Mouse (Mus musculus): Measurements from ENCODE around the gene Tnc. TPM values are rescaled to one million over a fixed set of nuclear protein-coding genes. Genes with fewer than 3 reads are reported as not detected.

The Tnc gene
- 5.2 and 7.2 TPM in 2 replicates for polyA plus RNA-seq (2015; fragmentation: Nextera tagmentation; extraction: Ambion mirVana)

DNA sequence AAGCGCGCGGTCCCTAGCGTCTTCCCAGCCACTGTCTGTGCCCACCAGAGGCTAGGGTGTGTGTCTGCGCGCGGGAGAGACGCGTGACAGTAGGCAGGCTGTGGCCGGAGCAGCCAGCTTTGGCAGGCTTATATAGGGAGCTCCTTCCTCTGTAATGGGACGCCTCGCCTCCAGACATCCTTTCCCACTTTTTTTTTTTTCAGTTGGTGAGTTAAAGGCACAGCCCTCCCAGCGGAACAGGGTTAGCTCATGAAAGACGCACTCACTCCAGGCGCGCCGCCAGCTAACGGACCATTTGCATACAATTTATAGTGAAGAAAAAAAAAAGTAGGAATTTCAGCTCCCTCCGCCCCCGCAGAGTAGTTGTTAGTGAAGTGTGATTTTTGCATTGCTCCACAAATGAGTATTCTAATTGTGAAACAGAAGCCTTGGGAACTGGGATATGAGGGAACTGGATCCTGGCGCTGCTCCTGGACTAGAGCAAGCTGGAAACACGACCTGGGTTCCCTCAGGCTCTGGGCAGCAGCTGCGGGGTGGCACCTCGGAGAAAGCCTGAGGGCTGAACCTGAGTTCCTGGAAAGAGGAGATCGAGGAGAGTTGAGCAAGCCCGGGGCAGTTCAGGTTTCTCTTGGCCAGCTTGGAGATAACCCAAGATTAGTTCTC, at the start of gene Tnc:
Gene Tnc, minus strand, starts transcription at position 185 of the 663 bp plus-strand sequence.
- Histone ChIP-seq H3K4me2 (peak within 1 kb of the TSS; percentile 65), H3K9ac (peak within 1 kb of the TSS; percentile 47), H3K4me3 (peak within 1 kb of the TSS; percentile 35), H3K27me3 (peaks cover 14% of the 10 kb centered on the region; the same call in 1 of the 2 replicates), H3K36me3 (ENCODE audit: poor library complexity, severe bottlenecking) (no peaks in the 10 kb centered on the region), H3K4me1 (peaks cover 14% of the 10 kb centered on the region), H3K27ac (no peak within 1 kb of the TSS), H3K9me3 (replicated peaks) (no peaks in the 10 kb centered on the region)
- peak; percentile 84 for ATAC-seq
- whole genome bisulfite sequencing: 1% methylated on average over 26 of the region's 26 CpGs

DNA sequence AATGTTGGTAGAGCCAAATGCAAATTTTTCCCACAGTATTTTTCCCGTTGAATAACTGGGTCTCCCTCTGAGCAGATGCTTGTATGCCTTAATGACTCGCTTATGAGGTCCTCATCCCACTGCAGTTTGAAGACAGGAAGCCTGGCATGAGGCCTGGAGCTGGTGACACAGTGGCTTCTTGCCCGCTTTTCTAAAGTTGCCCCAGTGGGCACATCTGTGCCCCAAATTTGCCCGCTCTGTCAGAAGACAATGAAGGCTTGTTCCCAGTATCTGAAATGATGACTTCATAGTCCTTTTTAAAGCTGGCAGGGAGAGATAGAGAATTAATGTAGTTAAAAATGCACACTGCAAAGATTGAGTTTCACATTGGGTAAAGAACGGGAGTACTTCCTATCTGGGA, 47.4 kb upstream of the Tnc start:
- no peak overlapping the region for H3K27ac ChIP-seq
- no peak overlapping the region for H3K4me3 ChIP-seq
- H3K4me1 ChIP-seq: no peaks in the 10 kb centered on the region
- no peaks in the 10 kb centered on the region for H3K27me3 ChIP-seq
- no peak overlapping the region for H3K9ac ChIP-seq
- 0 out of 2 replicates have a peak, but pooled peaks have one; percentile 13 for ATAC-seq
- H3K9me3 ChIP-seq (replicated peaks): no peaks in the 10 kb centered on the region
- WGBS: 86% methylated on average over 5 of the region's 5 CpGs
- no peak overlapping the region for H3K4me2 ChIP-seq
- H3K36me3 ChIP-seq (ENCODE audit: poor library complexity, severe bottlenecking): no peaks in the 10 kb centered on the region

DNA sequence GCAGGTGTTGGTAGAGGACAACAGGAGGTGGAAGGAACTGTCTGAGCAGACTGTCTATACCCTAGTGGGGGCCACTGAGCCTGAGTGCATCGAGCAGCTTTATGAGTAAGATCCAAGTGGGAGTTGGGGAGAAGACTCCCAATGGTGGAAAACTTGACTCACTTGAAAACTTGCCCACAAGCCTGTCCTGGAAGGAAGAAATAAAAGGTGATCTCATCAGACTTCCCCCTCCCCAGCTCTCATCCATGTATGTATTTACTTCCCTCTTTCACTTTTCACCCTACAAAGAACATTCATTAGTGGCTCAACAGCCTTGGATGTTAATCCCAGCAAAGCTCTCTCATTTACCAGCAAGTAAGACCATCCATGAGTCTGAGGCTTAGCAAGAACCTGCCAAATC, 46.0 kb upstream of the Tnc start:
- Histone ChIP-seq H3K36me3 (ENCODE audit: poor library complexity, severe bottlenecking) (no peaks in the 10 kb centered on the region), H3K4me1 (no peaks in the 10 kb centered on the region), H3K9ac (no peak overlapping the region), H3K9me3 (replicated peaks) (no peaks in the 10 kb centered on the region), H3K27me3 (no peaks in the 10 kb centered on the region), H3K27ac (no peak overlapping the region), H3K4me2 (no peak overlapping the region), H3K4me3 (no peak overlapping the region)
- no peak for ATAC-seq
- 79% methylated on average over 1 of the region's 1 CpGs for WGBS

DNA sequence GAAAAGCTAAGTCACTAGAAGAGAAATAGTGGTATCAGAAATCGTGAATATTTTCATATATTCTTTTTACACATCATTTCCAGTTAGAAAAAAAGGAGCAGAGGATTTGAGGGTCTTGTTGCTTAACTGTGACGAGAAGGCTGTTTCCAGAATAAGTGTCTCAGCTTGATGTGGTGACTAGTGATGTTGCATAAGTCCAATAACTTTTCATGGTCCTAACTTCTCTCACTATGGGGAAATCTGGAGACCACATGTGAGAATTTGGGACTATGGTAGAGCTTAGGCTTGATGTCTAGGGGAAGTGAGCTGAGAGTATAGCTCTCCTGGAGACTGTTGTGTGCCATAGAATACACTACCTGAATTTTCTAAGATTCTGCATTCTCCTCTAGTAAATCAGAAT, 42.6 kb upstream of the Tnc start:
- H3K4me2 ChIP-seq: no peak overlapping the region
- H3K27me3 ChIP-seq: no peaks in the 10 kb centered on the region
- no peak overlapping the region for H3K27ac ChIP-seq
- H3K9me3 ChIP-seq (replicated peaks): no peaks in the 10 kb centered on the region
- H3K4me1 ChIP-seq: no peaks in the 10 kb centered on the region
- no peak overlapping the region for H3K9ac ChIP-seq
- WGBS: 83% methylated on average over 2 of the region's 2 CpGs
- no peaks in the 10 kb centered on the region for H3K36me3 ChIP-seq (ENCODE audit: poor library complexity, severe bottlenecking)
- no peak for ATAC-seq
- H3K4me3 ChIP-seq: no peak overlapping the region

DNA sequence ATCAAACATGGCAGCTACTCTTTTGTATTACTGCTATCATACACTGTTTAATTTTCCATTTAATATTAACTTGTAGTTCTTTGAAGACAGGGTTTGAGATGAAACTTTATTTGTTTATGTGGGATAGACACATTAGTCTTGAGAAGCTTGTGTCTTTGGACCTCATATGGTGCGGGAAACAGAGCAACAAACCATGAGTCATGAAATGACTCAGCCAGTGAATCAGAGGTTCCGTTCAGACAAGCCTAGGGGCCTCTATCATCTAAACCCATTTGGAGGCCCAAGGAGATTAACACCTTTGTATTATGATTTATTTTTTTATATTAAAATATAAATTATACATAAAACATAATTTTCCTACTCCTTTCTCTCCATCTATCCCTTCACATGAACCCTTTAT, 40.9 kb upstream of the Tnc start:
- Histone ChIP-seq H3K27ac (no peak overlapping the region), H3K27me3 (no peaks in the 10 kb centered on the region), H3K36me3 (ENCODE audit: poor library complexity, severe bottlenecking) (no peaks in the 10 kb centered on the region), H3K4me1 (no peaks in the 10 kb centered on the region), H3K4me3 (no peak overlapping the region), H3K4me2 (no peak overlapping the region), H3K9me3 (replicated peaks) (no peaks in the 10 kb centered on the region), H3K9ac (no peak overlapping the region)
- WGBS: 90% methylated on average over 2 of the region's 2 CpGs
- no peak for ATAC-seq

DNA sequence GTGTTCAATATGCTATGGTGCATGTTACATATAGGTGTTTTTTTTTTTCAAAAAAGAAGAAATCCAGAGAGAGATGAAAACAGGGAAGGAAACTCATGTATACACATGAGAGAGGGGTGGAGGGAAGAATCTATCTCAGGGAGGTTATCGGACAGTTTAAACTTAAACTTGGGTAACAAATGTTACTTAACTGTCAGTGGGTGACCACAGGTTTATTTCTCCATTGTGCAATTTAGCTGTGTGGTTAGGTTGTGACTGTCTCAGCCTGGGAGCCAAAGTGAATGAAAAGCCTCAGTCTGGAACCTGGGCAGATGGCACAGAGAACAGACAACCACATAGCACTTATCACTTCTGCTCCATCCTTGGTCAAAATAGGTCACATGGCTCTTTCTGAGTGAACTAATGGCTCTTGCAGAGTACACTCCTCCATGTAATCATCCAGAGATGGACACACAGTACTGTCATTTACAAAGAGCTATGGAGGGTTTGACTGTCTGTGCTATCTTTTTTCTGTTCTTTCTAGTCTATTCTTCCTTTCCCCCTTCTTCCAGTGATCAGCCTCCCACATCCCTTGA, 39.3 kb upstream of the Tnc start:
- no peak for ATAC-seq
- Histone ChIP-seq H3K27me3 (no peaks in the 10 kb centered on the region), H3K9ac (no peak overlapping the region), H3K4me2 (no peak overlapping the region), H3K4me1 (no peaks in the 10 kb centered on the region), H3K36me3 (ENCODE audit: poor library complexity, severe bottlenecking) (no peaks in the 10 kb centered on the region), H3K27ac (no peak overlapping the region), H3K9me3 (replicated peaks) (no peaks in the 10 kb centered on the region), H3K4me3 (no peak overlapping the region)
- WGBS: 97% methylated on average over 1 of the region's 1 CpGs

DNA sequence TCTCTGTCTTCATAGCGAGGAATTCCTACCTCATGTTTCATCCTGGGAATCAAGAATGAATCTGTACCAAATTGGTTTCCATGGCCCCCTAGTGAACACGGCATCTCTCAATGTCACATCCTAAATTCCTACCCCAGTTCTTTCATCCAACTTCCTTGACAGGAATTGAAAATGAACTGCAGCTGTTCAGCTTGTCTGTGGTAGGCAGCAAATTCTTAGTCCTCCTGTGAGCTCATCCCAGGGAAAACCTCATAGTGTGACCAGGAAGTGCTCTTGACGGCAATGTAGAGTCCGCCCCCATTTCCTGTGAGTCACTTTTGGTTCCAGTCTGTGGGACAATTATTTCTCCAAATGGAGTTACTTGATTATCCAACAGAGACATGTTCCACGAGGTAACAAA, 37.0 kb upstream of the Tnc start:
- Histone ChIP-seq H3K27me3 (no peaks in the 10 kb centered on the region), H3K9ac (no peak overlapping the region), H3K4me3 (no peak overlapping the region), H3K36me3 (ENCODE audit: poor library complexity, severe bottlenecking) (no peaks in the 10 kb centered on the region), H3K4me2 (no peak overlapping the region), H3K27ac (no peak overlapping the region), H3K4me1 (no peaks in the 10 kb centered on the region), H3K9me3 (replicated peaks) (no peaks in the 10 kb centered on the region)
- ATAC-seq: no peak
- WGBS: 87% methylated on average over 5 of the region's 5 CpGs

DNA sequence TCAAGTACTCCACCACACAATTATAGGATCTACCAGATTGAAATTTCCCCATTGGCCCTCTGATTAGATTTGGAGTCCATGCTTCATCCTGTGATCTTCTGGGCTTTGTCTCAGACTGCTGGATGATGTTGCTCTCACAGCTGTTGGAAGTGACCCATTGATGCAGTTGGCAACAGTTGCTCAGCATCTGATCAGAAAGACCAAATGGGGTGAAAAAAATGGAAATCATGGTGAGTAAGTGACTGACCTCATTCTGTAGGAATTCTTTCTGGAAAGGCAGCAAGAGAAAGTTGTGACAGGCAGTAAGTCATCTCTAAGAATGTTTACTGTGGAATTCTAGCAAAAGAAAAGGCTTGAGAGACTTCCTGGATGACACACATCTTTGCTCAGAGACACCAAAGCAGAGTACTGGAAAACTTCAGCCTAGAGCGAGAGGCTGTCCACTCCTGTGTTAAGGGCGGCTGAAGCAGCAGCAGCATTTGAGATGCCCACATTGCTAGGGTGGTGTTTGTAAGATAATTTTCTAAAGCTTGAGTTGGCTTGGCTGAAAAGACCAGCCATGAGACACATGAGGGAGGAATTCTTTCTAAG, 31.3 kb upstream of the Tnc start:
- Histone ChIP-seq H3K9me3 (replicated peaks) (no peaks in the 10 kb centered on the region), H3K36me3 (ENCODE audit: poor library complexity, severe bottlenecking) (no peaks in the 10 kb centered on the region), H3K4me1 (no peaks in the 10 kb centered on the region), H3K27me3 (no peaks in the 10 kb centered on the region), H3K27ac (no peak overlapping the region), H3K9ac (no peak overlapping the region), H3K4me3 (no peak overlapping the region), H3K4me2 (no peak overlapping the region)
- WGBS: 89% methylated on average over 2 of the region's 2 CpGs
- ATAC-seq: no peak

DNA sequence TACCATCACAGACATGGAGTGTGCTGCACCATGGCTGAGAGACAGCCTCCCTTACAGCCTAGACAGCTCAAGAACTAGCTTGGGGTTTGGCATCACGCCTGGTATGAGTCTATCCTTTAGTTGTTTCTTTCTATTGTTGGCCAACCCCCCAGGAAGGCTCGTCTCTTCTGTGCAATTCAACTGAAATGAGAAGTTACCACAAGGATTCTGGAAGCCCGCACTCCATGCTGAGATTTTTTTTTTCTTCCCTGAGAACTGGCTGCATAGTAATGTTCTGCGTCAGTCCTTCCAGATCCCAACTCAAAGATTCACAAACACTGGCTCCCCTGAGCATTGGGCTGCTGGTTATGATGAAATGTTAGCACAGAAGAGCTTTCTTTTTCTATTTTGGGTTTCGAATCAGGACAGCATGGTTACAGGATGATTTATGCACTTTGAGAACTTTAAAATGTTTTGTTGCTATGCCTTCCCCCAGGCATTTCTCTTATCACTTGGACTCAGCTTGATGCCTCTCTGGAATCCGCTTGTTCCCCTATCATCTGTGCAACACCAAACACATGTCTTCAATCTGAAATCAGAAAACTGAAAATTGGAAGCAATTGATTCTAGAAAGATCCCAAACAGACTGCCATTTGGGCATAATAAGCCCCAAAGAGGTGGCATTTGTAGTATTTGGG, 29.7 kb upstream of the Tnc start:
- Histone ChIP-seq H3K4me2 (no peak overlapping the region), H3K27me3 (no peaks in the 10 kb centered on the region), H3K4me1 (no peaks in the 10 kb centered on the region), H3K36me3 (ENCODE audit: poor library complexity, severe bottlenecking) (no peaks in the 10 kb centered on the region), H3K4me3 (no peak overlapping the region), H3K9me3 (replicated peaks) (no peaks in the 10 kb centered on the region), H3K9ac (no peak overlapping the region), H3K27ac (no peak overlapping the region)
- no peak for ATAC-seq
- WGBS: 79% methylated on average over 6 of the region's 6 CpGs

DNA sequence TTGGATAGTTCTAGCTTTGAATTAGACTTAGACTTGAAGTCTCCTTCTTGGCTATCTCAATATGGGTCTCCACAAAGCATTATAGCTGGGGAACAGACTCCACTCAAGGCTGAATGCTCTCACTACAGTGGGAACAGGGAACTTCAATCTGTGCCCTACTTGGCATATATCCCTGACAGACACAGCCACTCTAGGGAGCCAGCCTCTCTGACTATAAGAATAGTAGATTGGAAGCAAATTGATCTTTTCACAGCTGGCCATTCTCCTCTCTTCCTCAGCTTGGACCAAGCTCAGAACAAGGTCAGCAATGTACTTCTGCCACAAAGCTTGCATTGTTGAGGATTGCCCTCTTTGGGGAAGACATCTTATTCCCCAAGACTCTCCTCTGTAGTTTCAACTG, 27.9 kb upstream of the Tnc start:
- Histone ChIP-seq H3K4me1 (no peaks in the 10 kb centered on the region), H3K36me3 (ENCODE audit: poor library complexity, severe bottlenecking) (no peaks in the 10 kb centered on the region), H3K27me3 (no peaks in the 10 kb centered on the region), H3K9ac (no peak overlapping the region), H3K9me3 (replicated peaks) (no peaks in the 10 kb centered on the region), H3K27ac (no peak overlapping the region), H3K4me3 (no peak overlapping the region), H3K4me2 (no peak overlapping the region)
- ATAC-seq: no peak

DNA sequence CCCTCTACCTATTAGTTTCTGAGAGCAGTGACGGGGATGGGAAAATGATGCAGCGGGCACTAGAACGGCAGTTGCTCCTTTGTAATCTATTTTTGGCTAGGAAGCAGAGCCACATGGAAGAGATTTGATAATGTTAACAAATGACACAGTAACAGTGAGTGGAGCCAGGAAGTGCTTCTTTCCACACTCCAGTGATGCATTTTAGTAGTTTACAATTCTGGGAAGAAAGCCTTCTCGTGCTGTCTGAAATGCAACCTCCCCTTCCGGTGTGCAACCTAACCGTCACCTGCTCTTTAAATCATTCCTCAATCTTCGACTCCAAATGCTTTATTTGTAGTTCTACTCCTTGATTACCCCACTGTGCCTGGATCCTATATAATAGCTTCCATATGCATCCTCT, 20.6 kb upstream of the Tnc start:
- no peak for ATAC-seq
- H3K4me3 ChIP-seq: no peak overlapping the region
- H3K9me3 ChIP-seq (replicated peaks): no peaks in the 10 kb centered on the region
- H3K9ac ChIP-seq: no peak overlapping the region
- WGBS: 88% methylated on average over 7 of the region's 7 CpGs
- H3K27me3 ChIP-seq: no peaks in the 10 kb centered on the region
- no peak overlapping the region for H3K27ac ChIP-seq
- H3K36me3 ChIP-seq (ENCODE audit: poor library complexity, severe bottlenecking): no peaks in the 10 kb centered on the region
- no peak overlapping the region for H3K4me2 ChIP-seq
- 0 out of 2 replicates have a peak, but pooled peaks cover 3% of the 10 kb centered on the region for H3K4me1 ChIP-seq

DNA sequence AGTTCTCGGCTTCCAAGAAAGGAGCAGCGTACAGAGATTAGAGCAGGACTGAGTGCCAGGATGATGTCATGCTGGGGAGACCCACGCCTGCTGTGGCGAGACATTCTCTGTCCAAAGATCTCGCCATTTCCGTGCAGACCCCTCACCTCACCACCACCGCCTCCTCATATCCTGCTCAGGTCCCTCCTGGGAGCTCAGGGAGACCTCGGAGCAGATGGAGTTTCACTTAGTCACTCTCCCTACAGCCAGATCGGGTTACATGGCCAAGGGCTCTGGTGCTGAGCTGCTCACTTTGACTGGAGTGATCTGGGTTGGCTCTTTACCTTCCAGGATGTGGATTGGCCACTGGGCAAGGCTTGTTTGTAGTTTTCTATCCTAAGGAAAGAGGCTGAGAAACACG, 18.5 kb upstream of the Tnc start:
- no peaks in the 10 kb centered on the region for H3K27me3 ChIP-seq
- H3K36me3 ChIP-seq (ENCODE audit: poor library complexity, severe bottlenecking): no peaks in the 10 kb centered on the region
- H3K4me3 ChIP-seq: no peak overlapping the region
- H3K4me2 ChIP-seq: no peak overlapping the region
- no peak overlapping the region for H3K9ac ChIP-seq
- ATAC-seq: peak; percentile 8; the same call in 1 of the 2 replicates
- H3K4me1 ChIP-seq: 0 out of 2 replicates have a peak, but pooled peaks cover 3% of the 10 kb centered on the region
- H3K9me3 ChIP-seq (replicated peaks): no peaks in the 10 kb centered on the region
- no peak overlapping the region for H3K27ac ChIP-seq
- 57% methylated on average over 10 of the region's 10 CpGs for WGBS

Measured in forebrain, embryonic 13.5 days (tissue).